Mouse (Mus musculus) small intestine, adult 2 months (tissue): ENCODE results near the gene Zfp788. TPM values are rescaled to one million over a fixed set of nuclear protein-coding genes. Genes with fewer than 3 reads are reported as not detected.
"Not testable (repeated sequence)": the region's sequence is repeated elsewhere in the genome, so short reads cannot be mapped to it uniquely, and the experiment has no call there.

Experiments
- H3K27ac ChIP-seq: fragments of 200-500 bp; 2 replicates; pipeline ENCODE4 v1.5.1; 2012; ENCODE audit warnings: low read depth, low read length, control low read depth, inconsistent platforms; ENCODE audit not compliant: insufficient read depth
- H3K27me3 ChIP-seq: fragments of 200-500 bp; 2 replicates; pipeline ENCODE4 v1.6.1; 2012; ENCODE audit warnings: mild to moderate bottlenecking, moderate library complexity, low read length, inconsistent platforms; ENCODE audit not compliant: control insufficient read depth, insufficient read depth
- H3K36me3 ChIP-seq: fragments of 200-500 bp; 2 replicates; pipeline ENCODE4 v1.6.1; 2012; ENCODE audit warnings: mild to moderate bottlenecking, low read length, control low read depth, inconsistent platforms; ENCODE audit not compliant: control insufficient read depth, insufficient read depth
- H3K4me1 ChIP-seq: fragments of 200-500 bp; 2 replicates; pipeline ENCODE4 v1.6.1; 2012; ENCODE audit warnings: low read length, inconsistent platforms, mixed read lengths; ENCODE audit not compliant: control insufficient read depth, insufficient read depth, insufficient read length
- H3K4me3 ChIP-seq: fragments of 200-500 bp; 2 replicates; pipeline ENCODE4 v1.5.1; 2012; ENCODE audit warnings: low read depth, mild to moderate bottlenecking, control low read depth, inconsistent platforms, low read length, moderate library complexity
- CTCF ChIP-seq: fragments of 200-500 bp; IDR thresholded peaks from 2 replicates; pipeline ENCODE4 v1.5.1; 2012; ENCODE audit warnings: low read depth, mild to moderate bottlenecking, control low read depth, inconsistent platforms, low read length, moderate library complexity, mixed read lengths; ENCODE audit not compliant: insufficient replicate concordance, insufficient read length; ENCODE audit errors: extremely low read depth
- POLR2A ChIP-seq: fragments of 200-500 bp; IDR thresholded peaks from 2 replicates; pipeline ENCODE4 v1.6.1; 2012; ENCODE audit warnings: low read depth, mild to moderate bottlenecking, control low read depth, inconsistent platforms, low read length, moderate library complexity
- WGBS: fragments of 180-500 bp; shearing (Covaris S2); methylation state at CpG from one replicate; pipeline ENCODE4 v1.1.7; 2018; 5-methylcytosine and 5-hydroxymethylcytosine counted together
- polyA plus RNA-seq: library from polyadenylated mRNA; depleted of rRNA; stranded (reverse); fragments of >200 nt; gene quantifications from 2 replicates; pipeline ENCODE4 v1.2.3, GENCODE M21; 2012; rRNA removed

The Zfp788 gene
- polyA plus RNA-seq, 1 experiment: 0.15 TPM

DNA sequence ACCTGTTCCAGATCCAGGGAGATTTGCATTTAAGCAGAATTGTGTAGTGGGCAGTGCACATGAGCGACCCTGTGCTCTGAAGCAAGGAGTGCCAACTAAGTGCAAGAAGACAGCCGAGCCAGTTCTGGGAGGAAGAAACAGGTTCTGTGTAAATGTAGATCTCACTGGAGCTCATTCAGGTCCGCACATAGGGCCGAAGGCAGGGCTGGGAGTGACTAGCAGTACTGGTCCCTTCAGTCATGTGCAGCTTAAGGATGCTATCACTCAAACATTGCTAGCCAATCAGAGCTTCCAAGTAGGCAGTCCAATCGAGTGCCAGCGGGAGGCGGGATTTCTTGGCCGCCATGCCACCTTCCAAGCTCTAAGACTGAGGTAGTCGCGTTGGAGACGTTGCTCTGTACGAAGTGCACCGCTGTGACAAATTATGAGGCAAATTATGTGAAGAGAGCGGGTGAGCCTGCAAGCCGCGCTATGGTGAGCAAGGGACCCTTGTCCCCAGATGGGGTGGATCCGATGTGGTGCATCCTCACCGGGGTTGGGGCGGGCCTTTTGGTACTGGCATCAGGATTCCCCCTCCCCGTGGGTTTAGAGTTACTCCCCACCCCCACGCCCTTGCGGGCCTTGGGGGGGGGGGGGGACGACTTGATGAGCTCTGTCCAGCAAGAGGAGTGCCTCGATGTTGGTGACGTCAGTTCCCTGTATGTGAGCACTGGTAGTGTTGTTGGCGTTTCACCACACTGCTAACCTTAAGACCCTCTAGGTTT lies 400 bp downstream of the Zfp788 start:
- WGBS: under 1% methylated on average over 26 of the region's 26 CpGs
- TF ChIP-seq CTCF: no peak
- TF ChIP-seq POLR2A: no peak
- Histone ChIP-seq H3K4me1 (no peaks in the 10 kb centered on the region), H3K27me3 (no peaks in the 10 kb centered on the region), H3K4me3 (peak overlapping the region; percentile 87), H3K36me3 (no peaks in the 10 kb centered on the region), H3K27ac (peak overlapping the region; percentile 94)

DNA sequence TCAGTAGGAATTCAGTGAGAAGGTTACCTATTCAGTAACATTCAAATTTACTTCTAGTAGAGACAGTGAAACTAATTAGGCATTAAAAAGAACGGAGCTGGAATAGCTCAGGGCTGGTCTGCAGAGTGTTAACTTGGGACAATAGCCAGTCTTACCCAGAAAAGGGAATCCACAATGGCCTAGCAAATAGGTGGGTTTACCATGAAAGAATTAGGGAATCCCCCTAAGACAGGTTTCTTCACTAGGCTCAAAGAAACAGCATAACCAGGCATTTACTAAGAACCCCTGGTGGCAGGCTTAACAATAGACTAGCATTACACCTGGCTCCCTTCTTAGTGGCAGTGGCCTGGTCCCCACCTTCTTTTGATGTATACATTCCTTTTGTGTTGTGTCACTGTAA lies 41.3 kb downstream of the Zfp788 start:
- H3K36me3 ChIP-seq, H3K4me1 ChIP-seq, H3K27ac ChIP-seq, H3K4me3 ChIP-seq, H3K27me3 ChIP-seq: not testable (repeated sequence)
- WGBS: 69% methylated on average over 1 of the region's 1 CpGs

Other genes starting within 250 kb of the Zfp788 start
- 0.32 and 1.6 TPM in 2 replicates for gene AI987944, start 239.8 kb upstream of the Zfp788 start, polyA plus RNA-seq
- 0.01 TPM in 1 of 2 replicates, not detected in the other for gene Vmn2r57, start 184.5 kb upstream of the Zfp788 start, polyA plus RNA-seq
- gene Gm20449, start 133.8 kb upstream of the Zfp788 start, polyA plus RNA-seq: not detected in 2 replicates
- gene AW146154, start 133.3 kb upstream of the Zfp788 start, polyA plus RNA-seq: 1.3 and 2.0 TPM in 2 replicates
- gene Gm6871, start 59.5 kb upstream of the Zfp788 start, polyA plus RNA-seq: not detected in 2 replicates
- 0.36 and 0.68 TPM in 2 replicates for gene 2610021A01Rik, start 34.0 kb upstream of the Zfp788 start, polyA plus RNA-seq
- gene Vmn2r58, start 239.5 kb downstream of the Zfp788 start, polyA plus RNA-seq: not detected in 2 replicates